Mouse (Mus musculus): ENCODE measurements around the gene Twist2.

Twist2 gene

GRCm38 (mm10) chr1:91801844-91802366 lies 644 bp downstream of the Twist2 start:
- ChIA-PET CTCF (interaction anchor here in 3 of 4 experiments (1.4 to 2.4 kb wide), 3 partner anchors 17 to 201 kb away, joined by 3 to 10 read pairs (median 6); no protein-coding TSS in a partner anchor), POLR2A (interaction anchor here in 1 of 4 experiments (0.5 to 1.6 kb wide), 2 partner anchors 118 to 376 kb away, joined by 3 read pairs; no protein-coding TSS in a partner anchor)

- ChIA-PET POLR2A (interaction anchor here in 2 of 4 experiments (0.5 to 1.6 kb wide), 3 partner anchors 117 to 375 kb away, joined by 3 to 4 read pairs (median 3); no protein-coding TSS in a partner anchor), CTCF (no interaction called here)
Observed at GRCm38 (mm10) chr1:91802406-91803121, 1.3 kb downstream of the Twist2 start.

- ChIA-PET POLR2A (interaction anchor here in 1 of 4 experiments (1.1 kb wide), 1 partner anchor 229 kb away, joined by 4 read pairs; no protein-coding TSS in a partner anchor), CTCF (no interaction called here)
Observed at GRCm38 (mm10) chr1:91803416-91803815, 2.2 kb downstream of the Twist2 start.

DNA sequence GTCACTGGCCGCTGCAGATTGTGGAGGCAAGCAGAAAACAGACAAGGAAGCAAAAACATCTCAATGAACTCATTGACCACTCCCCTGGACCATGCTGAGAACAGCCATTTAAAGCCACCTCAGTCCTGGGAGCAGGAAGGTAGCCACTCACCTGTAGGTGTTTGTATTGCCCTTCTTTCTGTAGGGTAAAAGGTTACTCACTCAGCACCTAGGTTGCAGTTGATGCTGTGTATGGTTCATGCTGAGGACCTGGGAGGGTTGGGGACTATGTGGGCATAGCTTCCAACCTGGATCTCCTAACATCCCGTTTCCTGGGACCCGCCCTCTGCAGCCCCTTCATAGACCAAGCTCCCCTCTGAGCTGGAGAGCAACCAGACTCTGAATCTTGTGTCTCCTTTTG lies 14.8 kb downstream of the Twist2 start:
- CTCF ChIA-PET: interaction anchor here in 2 of 4 experiments (0.7 to 1.0 kb wide), 3 partner anchors 153 to 470 kb away, joined by 3 to 5 read pairs (median 3); no protein-coding TSS in a partner anchor
- POLR2A ChIA-PET: no interaction called here

DNA sequence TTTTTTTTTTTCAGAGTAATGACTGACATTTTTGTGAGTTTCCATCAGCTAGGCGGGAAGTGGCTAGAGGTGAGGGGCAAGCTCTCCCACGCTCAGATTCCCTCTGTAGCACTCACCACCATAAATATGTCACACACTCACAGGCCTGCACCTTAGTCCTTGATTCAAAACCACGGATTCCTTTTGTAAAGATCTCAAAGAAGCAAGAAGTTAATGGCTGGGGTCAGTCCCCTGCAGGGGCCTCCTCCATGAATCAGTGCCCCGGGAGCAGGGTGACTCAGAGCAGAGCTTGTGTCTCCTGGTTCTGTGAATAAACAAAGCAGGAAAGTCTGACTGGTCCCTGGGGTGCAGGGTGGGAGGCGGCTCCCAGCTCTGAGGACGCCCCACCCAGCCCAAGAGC lies 15.3 kb downstream of the Twist2 start:
- ChIA-PET CTCF (interaction anchor here in 2 of 4 experiments (0.6 to 1.0 kb wide), 4 partner anchors 19 to 470 kb away, joined by 3 to 5 read pairs (median 4); no protein-coding TSS in a partner anchor), POLR2A (no interaction called here)

- ChIA-PET POLR2A (interaction anchor here in 1 of 4 experiments (0.6 kb wide), 1 partner anchor 61 kb away, joined by 4 read pairs; no protein-coding TSS in a partner anchor), CTCF (interaction anchor here (0.5 to 2.2 kb wide), 36 partner anchors 9 to 1158 kb away, joined by 3 to 17 read pairs (median 3); partner anchors contain the start of gene Twist2 (in 2 of the 4))
Observed at GRCm38 (mm10) chr1:91819237-91819636, 18.0 kb downstream of the Twist2 start.

DNA sequence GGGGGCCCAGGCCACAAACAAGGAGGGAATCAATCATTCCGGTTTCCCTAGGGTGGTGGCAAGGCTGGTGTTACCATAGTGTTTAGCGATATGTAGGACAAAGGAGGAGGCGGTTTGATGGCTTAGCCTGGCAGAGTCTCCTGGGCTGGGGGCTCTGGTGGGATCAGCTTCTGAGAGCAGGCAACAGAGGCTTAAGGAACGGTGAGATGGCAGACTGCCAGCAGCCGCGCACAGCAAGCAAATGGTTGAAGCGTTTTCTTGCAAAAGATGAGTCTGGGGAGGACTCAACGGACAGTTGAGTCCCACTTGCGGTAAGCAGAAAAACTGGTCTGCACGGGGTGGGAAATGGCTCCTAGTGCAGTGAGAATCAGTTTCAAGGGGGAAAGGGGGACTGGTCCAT lies 19.3 kb downstream of the Twist2 start:
- CTCF ChIA-PET: interaction anchor here in 1 of 4 experiments (2.2 kb wide), 1 partner anchor 10 kb away, joined by 17 read pairs; no protein-coding TSS in a partner anchor
- POLR2A ChIA-PET: no interaction called here

- ChIA-PET POLR2A (interaction anchor here in 1 of 4 experiments (0.9 kb wide), 1 partner anchor 13 kb away, joined by 3 read pairs; no protein-coding TSS in a partner anchor), CTCF (interaction anchor here in 2 of 4 experiments (0.6 to 1.2 kb wide), 2 partner anchors 52 to 66 kb away, joined by 3 to 4 read pairs; no protein-coding TSS in a partner anchor)
Observed at GRCm38 (mm10) chr1:91822316-91822824, 21.1 kb downstream of the Twist2 start.

- POLR2A ChIA-PET: interaction anchor here in 1 of 4 experiments (0.9 kb wide), 1 partner anchor 14 kb away, joined by 3 read pairs; no protein-coding TSS in a partner anchor
- CTCF ChIA-PET: interaction anchor here in 1 of 4 experiments (1.2 kb wide), 1 partner anchor 51 kb away, joined by 4 read pairs; no protein-coding TSS in a partner anchor
Observed at GRCm38 (mm10) chr1:91823530-91823929, 22.3 kb downstream of the Twist2 start.

DNA sequence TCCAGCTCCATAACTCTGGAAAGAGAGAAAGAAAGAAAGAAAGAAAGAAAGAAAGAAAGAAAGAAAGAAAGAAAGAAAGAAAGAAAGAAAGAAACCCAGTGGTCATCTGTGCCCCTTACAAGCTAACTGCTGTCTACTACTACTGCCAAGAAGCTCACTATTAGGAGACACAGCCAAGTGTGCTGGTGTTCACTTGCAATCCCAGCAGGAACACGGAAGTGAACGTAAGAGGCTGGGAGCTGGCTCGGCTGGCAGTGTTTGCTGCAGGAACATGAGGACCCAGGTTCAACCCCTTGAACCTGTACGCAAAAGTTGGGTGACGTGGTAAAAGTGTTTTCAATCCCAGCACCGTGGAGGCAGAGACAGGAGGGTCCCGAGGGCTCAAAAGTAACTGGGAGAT lies 22.7 kb downstream of the Twist2 start:
- ChIA-PET POLR2A (no interaction called here), CTCF (no interaction called here)

DNA sequence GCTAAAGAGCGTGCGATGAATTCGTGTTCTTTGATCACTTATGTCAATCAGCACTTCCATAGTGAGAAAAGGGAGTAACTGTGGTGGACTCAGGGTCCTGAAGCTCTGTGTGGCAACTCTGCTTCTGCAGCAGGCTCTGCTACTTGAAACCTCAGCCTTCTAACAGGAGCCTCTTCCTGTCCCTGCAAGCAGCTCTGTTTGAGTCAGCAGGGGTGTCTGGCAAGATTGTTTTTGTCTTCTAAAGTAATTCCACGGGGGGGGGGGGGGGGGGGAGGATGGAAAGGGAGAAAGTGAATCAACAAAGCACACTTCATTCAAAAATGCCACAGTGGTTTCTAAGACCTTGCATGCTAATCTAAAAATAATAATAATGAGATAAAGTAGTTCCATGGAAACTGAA lies 24.0 kb downstream of the Twist2 start:
- ChIA-PET POLR2A (interaction anchor here in 2 of 4 experiments (0.5 to 1.2 kb wide), 2 partner anchors 8 to 37 kb away, joined by 3 to 5 read pairs; no protein-coding TSS in a partner anchor), CTCF (interaction anchor here in 1 of 4 experiments (0.6 kb wide), 1 partner anchor 696 kb away, joined by 3 read pairs; no protein-coding TSS in a partner anchor)

DNA sequence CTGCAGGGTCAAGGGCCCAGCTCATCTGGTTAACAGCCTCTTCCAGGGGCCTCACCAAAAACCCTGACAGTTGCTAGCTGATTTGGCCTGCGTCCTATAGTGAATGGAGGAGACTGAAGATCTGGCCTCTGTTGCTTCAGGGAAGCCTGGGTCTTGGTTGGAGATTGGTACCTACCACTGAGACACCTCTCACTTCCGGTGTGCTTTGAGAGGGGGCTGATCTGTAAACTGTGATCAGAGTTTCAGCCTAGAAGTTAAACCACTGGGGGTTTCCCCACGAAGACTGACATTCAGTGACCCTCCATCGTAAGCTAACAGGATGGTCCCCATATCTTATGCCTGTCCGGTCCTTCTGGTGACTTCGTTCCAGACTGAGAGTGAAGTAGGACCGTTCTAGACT lies 30.7 kb downstream of the Twist2 start:
- ChIA-PET POLR2A (interaction anchor here in 1 of 4 experiments (0.6 kb wide), 1 partner anchor 981 kb away, joined by 8 read pairs; no protein-coding TSS in a partner anchor), CTCF (interaction anchor here in 2 of 4 experiments (0.6 to 3.9 kb wide), 4 partner anchors 13 to 1178 kb away, joined by 3 to 17 read pairs (median 5); no protein-coding TSS in a partner anchor)

DNA sequence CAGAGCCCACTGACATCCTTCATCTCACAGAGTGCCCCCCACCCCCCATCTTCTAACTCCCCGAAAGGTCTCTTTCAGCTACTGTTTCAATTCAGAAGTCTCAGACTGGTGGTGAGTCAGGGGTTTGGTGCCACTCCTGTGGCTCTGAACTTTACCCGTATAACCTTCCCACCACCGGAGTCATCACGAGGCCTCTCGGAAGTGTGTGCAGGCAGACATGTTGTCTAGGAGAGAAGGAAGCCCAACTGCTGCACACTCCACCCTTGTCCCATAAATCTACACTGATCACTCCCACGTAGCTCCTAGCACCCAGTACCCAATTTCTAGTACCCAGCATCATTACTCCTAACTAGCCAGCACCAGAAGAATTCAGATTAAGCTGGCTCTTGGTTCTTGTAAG lies 38.3 kb downstream of the Twist2 start:
- POLR2A ChIA-PET: interaction anchor here in 1 of 4 experiments (0.8 kb wide), 1 partner anchor 1074 kb away, joined by 3 read pairs; no protein-coding TSS in a partner anchor
- CTCF ChIA-PET: interaction anchor here in 2 of 4 experiments (0.6 to 0.7 kb wide), 2 partner anchors 125 to 265 kb away, joined by 3 read pairs; no protein-coding TSS in a partner anchor

DNA sequence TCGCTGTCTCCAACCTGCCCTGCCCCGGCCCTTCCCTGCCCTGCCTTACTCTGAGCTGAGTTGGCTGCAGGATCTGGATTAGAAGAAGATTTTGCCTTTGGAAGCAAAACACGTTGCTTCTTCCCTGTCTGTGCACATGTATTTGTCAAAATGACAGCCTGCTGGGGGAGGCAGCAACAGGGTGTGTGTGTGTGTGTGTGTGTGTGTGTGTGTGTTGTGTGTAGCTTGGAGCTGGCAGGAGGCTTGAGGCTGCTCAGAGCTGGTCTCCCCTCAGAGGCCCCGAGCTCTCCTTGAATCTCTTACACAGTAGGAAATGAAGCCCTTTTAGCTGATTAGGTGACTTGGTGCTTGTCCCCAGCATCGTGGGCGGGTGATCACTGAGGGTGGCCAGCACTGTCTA lies 38.7 kb downstream of the Twist2 start:
- CTCF ChIA-PET: interaction anchor here in 2 of 4 experiments (0.6 to 0.7 kb wide), 2 partner anchors 188 to 265 kb away, joined by 3 read pairs; no protein-coding TSS in a partner anchor
- POLR2A ChIA-PET: interaction anchor here in 1 of 4 experiments (0.8 kb wide), 1 partner anchor 1073 kb away, joined by 3 read pairs; no protein-coding TSS in a partner anchor

DNA sequence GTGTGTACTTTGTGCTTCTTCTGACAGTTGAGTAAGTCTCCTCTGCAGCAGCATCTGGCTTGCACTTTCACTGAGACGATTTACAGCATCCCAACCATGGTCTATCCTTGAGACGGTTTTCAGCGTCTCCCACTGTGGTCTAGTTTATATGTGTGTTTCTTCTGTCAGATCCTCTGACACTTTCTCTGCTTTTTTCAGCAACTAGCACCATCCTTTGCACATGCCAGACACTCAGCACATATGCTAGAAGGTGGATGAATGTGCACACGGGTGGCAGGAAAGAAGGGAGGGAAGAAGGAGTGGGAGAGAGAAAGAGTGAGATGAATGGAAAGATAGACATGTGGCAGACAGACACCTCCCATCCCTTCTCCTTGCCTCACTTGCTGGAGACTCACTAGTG lies 43.0 kb downstream of the Twist2 start:
- ChIA-PET POLR2A (no interaction called here), CTCF (no interaction called here)

- POLR2A ChIA-PET: interaction anchor here in 2 of 4 experiments (1.1 kb wide), 2 partner anchors 18 to 629 kb away, joined by 3 read pairs; partner anchors contain the start of gene Ndufa10 (in 1 of the 2)
- CTCF ChIA-PET: interaction anchor here in 1 of 4 experiments (1.3 kb wide), 1 partner anchor 26 kb away, joined by 4 read pairs; no protein-coding TSS in a partner anchor
Observed at GRCm38 (mm10) chr1:91844681-91845379, 43.6 kb downstream of the Twist2 start.

GRCm38 (mm10) chr1:91845380-91845957 lies 44.2 kb downstream of the Twist2 start:
- POLR2A ChIA-PET: interaction anchor here in 2 of 4 experiments (1.1 kb wide), 2 partner anchors 19 to 628 kb away, joined by 3 read pairs; partner anchors contain the start of gene Ndufa10 (in 1 of the 2)

GRCm38 (mm10) chr1:91851300-91851699 lies 50.0 kb downstream of the Twist2 start:
- ChIA-PET CTCF (interaction anchor here in 1 of 4 experiments (0.8 kb wide), 1 partner anchor 32 kb away, joined by 3 read pairs; no protein-coding TSS in a partner anchor), POLR2A (no interaction called here)

More at GRCm38 (mm10) chr1:91845380-91845957, 44.2 kb downstream of the Twist2 start:
- CTCF ChIA-PET: interaction anchor here in 1 of 4 experiments (1.3 kb wide), 1 partner anchor 26 kb away, joined by 4 read pairs; no protein-coding TSS in a partner anchor
